Mouse (Mus musculus) liver, adult 2 months (tissue): Measurements from ENCODE around the gene Chd9.

ENCODE experiments used
- CTCF ChIP-seq: fragments of 200-500 bp; IDR thresholded peaks from 2 replicates; pipeline ENCODE4 v1.5.1; 2011; ENCODE audit warnings: low read depth, low read length, control low read depth
- POLR2A ChIP-seq: fragments of 200-500 bp; IDR thresholded peaks from 2 replicates; pipeline ENCODE4 v1.6.1; 2011; ENCODE audit warnings: low read length, control low read depth; ENCODE audit not compliant: insufficient read depth; ENCODE audit errors: extremely low read depth

DNA sequence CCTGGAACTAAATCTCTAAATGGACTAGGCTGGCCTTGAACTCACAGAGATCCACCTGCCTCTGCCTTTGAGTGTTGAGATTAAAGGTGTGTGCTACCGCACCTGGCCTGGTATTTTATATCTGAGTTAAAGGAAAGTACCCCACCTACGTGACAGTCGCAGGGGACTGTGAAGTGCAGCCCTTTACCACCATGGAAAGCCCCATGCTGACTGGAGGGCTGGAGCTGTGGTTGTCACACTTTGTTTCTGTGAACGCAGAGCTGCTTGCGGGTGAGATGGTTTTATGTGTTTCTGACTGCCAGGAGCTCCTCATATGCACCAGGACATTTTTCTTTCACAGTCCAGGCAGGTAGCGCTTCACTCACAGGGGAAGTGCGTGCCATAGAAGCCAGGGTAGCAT, 260.3 kb downstream of the Chd9 start:
- TF ChIP-seq CTCF, result no peak
- no peak for TF ChIP-seq POLR2A
